Mouse (Mus musculus) midbrain, embryonic 11.5 days (tissue): ENCODE data around the gene Snd1. TPM values are rescaled to one million over a fixed set of nuclear protein-coding genes. Genes with fewer than 3 reads are reported as not detected.

Source experiments
- ATAC-seq: fragments of 200-750 bp; cut with Nextera tagmentation; 2 replicates; pipeline ENCODE4 v1.8.0; 2017; ENCODE audit warnings: moderate TSS enrichment, moderate library complexity; ENCODE audit not compliant: low FRiP score
- DNase-seq: peaks from one replicate; pipeline ENCODE4 v3.0.0; 2015; ENCODE audit warnings: low spot score; ENCODE audit errors: missing footprints
- H3K27ac ChIP-seq: fragments of 300-500 bp; sonication (generic); 2 replicates; pipeline ENCODE4 v1.5.1; 2014; ENCODE audit warnings: low read depth, low read length
- H3K27me3 ChIP-seq: fragments of 300-500 bp; sonication (generic); 2 replicates; pipeline ENCODE4 v1.6.1; 2014; ENCODE audit warnings: mild to moderate bottlenecking, low read length, moderate library complexity, mixed read lengths; ENCODE audit not compliant: control insufficient read depth, insufficient read depth
- H3K36me3 ChIP-seq: fragments of 300-500 bp; sonication (generic); 2 replicates; pipeline ENCODE4 v1.6.1; 2014; ENCODE audit warnings: mild to moderate bottlenecking, low read length, moderate library complexity, mixed read lengths; ENCODE audit not compliant: control insufficient read depth, insufficient read depth
- H3K4me1 ChIP-seq: fragments of 300-500 bp; sonication (generic); 2 replicates; pipeline ENCODE4 v1.6.1; 2014; ENCODE audit warnings: low read length; ENCODE audit not compliant: control insufficient read depth, insufficient read depth
- H3K4me2 ChIP-seq: fragments of 300-500 bp; sonication (generic); 2 replicates; pipeline ENCODE4 v1.6.1; 2014; ENCODE audit warnings: mild to moderate bottlenecking, moderate library complexity
- H3K4me3 ChIP-seq: fragments of 300-500 bp; sonication (generic); 2 replicates; pipeline ENCODE4 v1.5.1; 2014; ENCODE audit warnings: low read depth, low read length
- H3K9ac ChIP-seq: fragments of 300-500 bp; sonication (generic); 2 replicates; pipeline ENCODE4 v1.6.1; 2014; ENCODE audit warnings: low read length
- H3K9me3 ChIP-seq: fragments of 300-500 bp; sonication (generic); 2 replicates; pipeline ENCODE4 v1.6.1; 2016; ENCODE audit warnings: low read length; ENCODE audit not compliant: control insufficient read depth
- WGBS: fragments of 180-500 bp; shearing (Covaris S2); extraction: QIAGEN DNeasy Blood & Tissue Kit; methylation state at CpG from one replicate; pipeline ENCODE4 v1.1.7; 2014; 5-methylcytosine and 5-hydroxymethylcytosine counted together
- polyA plus RNA-seq: library from polyadenylated mRNA; unstranded; fragments of >200 nt; fragmentation: Nextera tagmentation; extraction: Ambion mirVana; gene quantifications from 2 replicates; pipeline ENCODE4 v1.2.1, GENCODE M21; 2014

Snd1 gene
- polyA plus RNA-seq, 1 experiment from 2014 or later: 88.9 TPM

GRCm38 (mm10) chr6:28803678-28804279 lies 328.8 kb downstream of the Snd1 start:
- DNase-seq (no peak), ATAC-seq (no peak)
- H3K4me2 ChIP-seq: no peak overlapping the region
- H3K27ac ChIP-seq: no peak overlapping the region
- WGBS: 89% methylated on average over 6 of the region's 6 CpGs
- H3K9ac ChIP-seq: no peak overlapping the region
- H3K4me3 ChIP-seq: no peak overlapping the region
- H3K36me3 ChIP-seq: no peaks in the 10 kb centered on the region
- no peaks in the 10 kb centered on the region for H3K9me3 ChIP-seq
- no peaks in the 10 kb centered on the region for H3K4me1 ChIP-seq
- no peaks in the 10 kb centered on the region for H3K27me3 ChIP-seq

GRCm38 (mm10) chr6:28804751-28805150 lies 329.8 kb downstream of the Snd1 start:
- WGBS: 89% methylated on average over 5 of the region's 5 CpGs
- Histone ChIP-seq H3K4me3 (no peak overlapping the region), H3K9ac (no peak overlapping the region), H3K36me3 (no peaks in the 10 kb centered on the region), H3K9me3 (no peaks in the 10 kb centered on the region), H3K27me3 (no peaks in the 10 kb centered on the region), H3K27ac (no peak overlapping the region), H3K4me2 (no peak overlapping the region), H3K4me1 (no peaks in the 10 kb centered on the region)
- no peak for DNase-seq
- no peak for ATAC-seq

GRCm38 (mm10) chr6:28813057-28813456 lies 338.1 kb downstream of the Snd1 start:
- no peak overlapping the region for H3K27ac ChIP-seq
- no peaks in the 10 kb centered on the region for H3K36me3 ChIP-seq
- no peaks in the 10 kb centered on the region for H3K9me3 ChIP-seq
- no peak for DNase-seq
- H3K4me1 ChIP-seq: 0 out of 2 replicates have a peak, but pooled peaks cover 4% of the 10 kb centered on the region
- H3K4me2 ChIP-seq: no peak overlapping the region
- 90% methylated on average over 9 of the region's 9 CpGs for WGBS
- no peak overlapping the region for H3K9ac ChIP-seq
- H3K4me3 ChIP-seq: no peak overlapping the region
- H3K27me3 ChIP-seq: no peaks in the 10 kb centered on the region
- no peak for ATAC-seq

- Histone ChIP-seq H3K4me2 (no peak overlapping the region), H3K4me1 (peaks cover 6% of the 10 kb centered on the region; the same call in 1 of the 2 replicates), H3K4me3 (no peak overlapping the region), H3K36me3 (no peaks in the 10 kb centered on the region), H3K9ac (no peak overlapping the region), H3K27ac (no peak overlapping the region), H3K9me3 (no peaks in the 10 kb centered on the region), H3K27me3 (no peaks in the 10 kb centered on the region)
- WGBS: 83% methylated on average over 2 of the region's 2 CpGs
- no peak for DNase-seq
- no peak for ATAC-seq
Observed at GRCm38 (mm10) chr6:28814895-28815294, 340.0 kb downstream of the Snd1 start.

GRCm38 (mm10) chr6:28817039-28817438 lies 342.1 kb downstream of the Snd1 start:
- no peak overlapping the region; the same call in 1 of the 2 replicates for H3K9ac ChIP-seq
- ATAC-seq: no peak

GRCm38 (mm10) chr6:28819509-28820358 lies 344.8 kb downstream of the Snd1 start:
- no peak overlapping the region for H3K4me3 ChIP-seq
- H3K4me2 ChIP-seq: no peak overlapping the region
- no peaks in the 10 kb centered on the region for H3K36me3 ChIP-seq
- ATAC-seq (no peak), DNase-seq (no peak)
- no peaks in the 10 kb centered on the region for H3K27me3 ChIP-seq
- H3K27ac ChIP-seq: no peak overlapping the region
- no peaks in the 10 kb centered on the region for H3K9me3 ChIP-seq
- peaks cover 4% of the 10 kb centered on the region; the same call in 1 of the 2 replicates for H3K4me1 ChIP-seq
- 77% methylated on average over 13 of the region's 13 CpGs for WGBS
- no peak overlapping the region for H3K9ac ChIP-seq

More at GRCm38 (mm10) chr6:28817039-28817438, 342.1 kb downstream of the Snd1 start:
- WGBS: 84% methylated on average over 9 of the region's 9 CpGs
- no peaks in the 10 kb centered on the region for H3K9me3 ChIP-seq
- H3K4me1 ChIP-seq: peaks cover 6% of the 10 kb centered on the region; the same call in 1 of the 2 replicates
- no peak overlapping the region for H3K27ac ChIP-seq
- no peaks in the 10 kb centered on the region for H3K36me3 ChIP-seq
- H3K27me3 ChIP-seq: no peaks in the 10 kb centered on the region
- H3K4me2 ChIP-seq: no peak overlapping the region
- H3K4me3 ChIP-seq: no peak overlapping the region
- no peak for DNase-seq

GRCm38 (mm10) chr6:28822296-28822695 lies 347.4 kb downstream of the Snd1 start:
- Histone ChIP-seq H3K9ac (no peak overlapping the region), H3K36me3 (no peaks in the 10 kb centered on the region), H3K4me1 (peaks cover 15% of the 10 kb centered on the region), H3K4me2 (no peak overlapping the region), H3K27me3 (no peaks in the 10 kb centered on the region), H3K27ac (no peak overlapping the region), H3K4me3 (no peak overlapping the region), H3K9me3 (no peaks in the 10 kb centered on the region)
- no peak for DNase-seq
- ATAC-seq: no peak
- WGBS: 84% methylated on average over 3 of the region's 3 CpGs

GRCm38 (mm10) chr6:28823375-28823774 lies 348.4 kb downstream of the Snd1 start:
- no peak overlapping the region for H3K4me2 ChIP-seq
- ATAC-seq (no peak), DNase-seq (no peak)
- no peaks in the 10 kb centered on the region for H3K36me3 ChIP-seq
- H3K27me3 ChIP-seq: no peaks in the 10 kb centered on the region
- peaks cover 24% of the 10 kb centered on the region for H3K4me1 ChIP-seq
- no peaks in the 10 kb centered on the region for H3K9me3 ChIP-seq
- H3K27ac ChIP-seq: no peak overlapping the region
- no peak overlapping the region for H3K9ac ChIP-seq
- no peak overlapping the region for H3K4me3 ChIP-seq
- 88% methylated on average over 3 of the region's 3 CpGs for WGBS

- H3K27ac ChIP-seq: no peak overlapping the region
- H3K9me3 ChIP-seq: no peaks in the 10 kb centered on the region
- no peak for DNase-seq
- no peaks in the 10 kb centered on the region for H3K36me3 ChIP-seq
- peaks cover 28% of the 10 kb centered on the region for H3K4me1 ChIP-seq
- ATAC-seq: no peak
- no peak overlapping the region for H3K4me3 ChIP-seq
- no peaks in the 10 kb centered on the region for H3K27me3 ChIP-seq
- H3K4me2 ChIP-seq: no peak overlapping the region
- 95% methylated on average over 5 of the region's 5 CpGs for WGBS
- no peak overlapping the region for H3K9ac ChIP-seq
Observed at GRCm38 (mm10) chr6:28823802-28824201, 348.9 kb downstream of the Snd1 start.
